Mouse (Mus musculus): ENCODE data around the gene Aldh1a7. TPM values are rescaled to one million over a fixed set of nuclear protein-coding genes. Genes with fewer than 3 reads are reported as not detected.

The Aldh1a7 gene
- polyA plus RNA-seq (2012; rRNA removed; ENCODE audit: low replicate concordance), result 2.1 and 3.5 TPM in 2 replicates

DNA sequence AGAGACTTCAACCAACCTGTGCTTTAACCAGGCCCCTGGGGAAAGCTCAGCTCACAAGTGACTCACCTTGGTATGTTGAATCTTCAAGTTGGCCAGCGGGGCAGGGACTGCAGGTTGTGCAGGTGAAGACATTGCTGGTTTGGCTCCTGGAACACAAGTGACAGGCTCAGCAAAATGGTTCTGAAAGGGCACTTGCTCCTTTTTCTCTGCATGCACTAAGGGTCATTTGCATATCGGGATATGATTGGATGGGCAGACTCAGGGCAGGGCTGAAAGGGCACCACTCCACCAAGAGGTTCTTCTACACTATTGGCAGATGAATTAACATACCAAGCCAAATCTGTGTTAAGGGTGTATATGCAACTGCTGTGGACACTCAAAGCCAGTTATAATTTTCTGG, at the start of gene Aldh1a7:
Gene Aldh1a7, minus strand, starts transcription at position 182 of the 400 bp plus-strand sequence.

Other genes starting within 250 kb of the Aldh1a7 start
- 21.3 and 25.0 TPM in 2 replicates for gene Aldh1a1, start 234.8 kb downstream of the Aldh1a7 start, polyA plus RNA-seq (2012; rRNA removed; ENCODE audit: low replicate concordance)
- not detected in 2 replicates for gene Tmc1, start 226.6 kb upstream of the Aldh1a7 start, polyA plus RNA-seq (2012; rRNA removed; ENCODE audit: low replicate concordance)

Measured in duodenum, adult 2 months (tissue).